Mouse (Mus musculus): Measurements from ENCODE around the gene C130032M10Rik. TPM values are rescaled to one million over a fixed set of nuclear protein-coding genes. Genes with fewer than 3 reads are reported as not detected.

The C130032M10Rik gene
- polyA plus RNA-seq, 1 experiment from 2014 or later = not detected

- under 1% methylated on average over 109 of the region's 122 CpGs for WGBS (ENCODE audit: insufficient replicate concordance)
- Histone ChIP-seq H3K36me3 (replicated peaks) (no peaks in the 10 kb centered on the region), H3K27me3 (peaks cover 81% of the 10 kb centered on the region), H3K4me2 (peak overlapping the region; percentile 59), H3K4me3 (replicated peaks) (peak overlapping the region; percentile 55), H3K4me1 (replicated peaks) (peaks cover 4% of the 10 kb centered on the region; the same call in 1 of the 2 replicates), H3K9ac (peak overlapping the region; percentile 39; the same call in 1 of the 2 replicates), H3K27ac (replicated peaks) (peak overlapping the region; percentile 71), H3K9me3 (replicated peaks) (no peaks in the 10 kb centered on the region)
- ATAC-seq (ENCODE audit: insufficient read depth) = no peak
Measured at GRCm38 (mm10) chr9:114562919-114563751, 47.6 kb downstream of the C130032M10Rik start.

GRCm38 (mm10) chr9:114563761-114564606 lies 48.5 kb downstream of the C130032M10Rik start, which contains the start of gene Trim71:
Gene Trim71, minus strand, starts transcription at chr9:114564369.
- WGBS (ENCODE audit: insufficient replicate concordance) = under 1% methylated on average over 89 of the region's 91 CpGs
- H3K9ac ChIP-seq = peak within 1 kb of the TSS; percentile 39; the same call in 1 of the 2 replicates
- no peaks in the 10 kb centered on the region for H3K36me3 ChIP-seq (replicated peaks)
- no peaks in the 10 kb centered on the region for H3K9me3 ChIP-seq (replicated peaks)
- 0 out of 2 replicates have a peak, but pooled peaks have one; percentile 23 for ATAC-seq (ENCODE audit: insufficient read depth)
- H3K27me3 ChIP-seq = peaks cover 73% of the 10 kb centered on the region
- H3K4me2 ChIP-seq = peak within 1 kb of the TSS; percentile 59
- peak within 1 kb of the TSS; percentile 55 for H3K4me3 ChIP-seq (replicated peaks)
- H3K4me1 ChIP-seq (replicated peaks) = peaks cover 4% of the 10 kb centered on the region; the same call in 1 of the 2 replicates
- H3K27ac ChIP-seq (replicated peaks) = peak within 1 kb of the TSS; percentile 71

GRCm38 (mm10) chr9:114564667-114565066 lies 49.2 kb downstream of the C130032M10Rik start:
- Histone ChIP-seq H3K9ac (no peak overlapping the region), H3K4me2 (peak overlapping the region; percentile 59; the same call in 1 of the 2 replicates), H3K9me3 (replicated peaks) (no peaks in the 10 kb centered on the region), H3K4me1 (replicated peaks) (peaks cover 4% of the 10 kb centered on the region; the same call in 1 of the 2 replicates), H3K27me3 (peaks cover 66% of the 10 kb centered on the region), H3K36me3 (replicated peaks) (no peaks in the 10 kb centered on the region), H3K27ac (replicated peaks) (peak overlapping the region; percentile 45; the same call in 1 of the 2 replicates), H3K4me3 (replicated peaks) (peak overlapping the region; percentile 55; the same call in 1 of the 2 replicates)
- WGBS (ENCODE audit: insufficient replicate concordance) = 3% methylated on average over 10 of the region's 10 CpGs
- no peak for ATAC-seq (ENCODE audit: insufficient read depth)

Other genes starting within 250 kb of the C130032M10Rik start
- not detected in 2 replicates for gene Bcl2a1c, start 185.6 kb upstream of the C130032M10Rik start, polyA plus RNA-seq (2015; fragmentation: Nextera tagmentation; extraction: Ambion mirVana)
- gene Crtap, start 125.0 kb upstream of the C130032M10Rik start, polyA plus RNA-seq (2015; fragmentation: Nextera tagmentation; extraction: Ambion mirVana) = 19.3 and 20.6 TPM in 2 replicates
- gene Glb1, start 114.6 kb upstream of the C130032M10Rik start, polyA plus RNA-seq (2015; fragmentation: Nextera tagmentation; extraction: Ambion mirVana) = 13.5 and 14.9 TPM in 2 replicates
- 2.3 and 2.7 TPM in 2 replicates for gene Tmppe, start 114.6 kb upstream of the C130032M10Rik start, polyA plus RNA-seq (2015; fragmentation: Nextera tagmentation; extraction: Ambion mirVana)
- not detected in 2 replicates for gene Ccr4, start 10.8 kb upstream of the C130032M10Rik start, polyA plus RNA-seq (2015; fragmentation: Nextera tagmentation; extraction: Ambion mirVana)
- gene Trim71, start 48.7 kb downstream of the C130032M10Rik start, polyA plus RNA-seq (2015; fragmentation: Nextera tagmentation; extraction: Ambion mirVana) = 0.86 TPM in 2 replicates
- 22.8 and 24.9 TPM in 2 replicates for gene Cnot10, start 124.5 kb downstream of the C130032M10Rik start, polyA plus RNA-seq (2015; fragmentation: Nextera tagmentation; extraction: Ambion mirVana)
- 20.9 and 21.9 TPM in 2 replicates for gene Dync1li1, start 173.1 kb downstream of the C130032M10Rik start, polyA plus RNA-seq (2015; fragmentation: Nextera tagmentation; extraction: Ambion mirVana)
- gene Cmtm6, start 215.4 kb downstream of the C130032M10Rik start, polyA plus RNA-seq (2015; fragmentation: Nextera tagmentation; extraction: Ambion mirVana) = 26.3 and 28.5 TPM in 2 replicates